Mouse (Mus musculus) liver, embryonic 14.5 days (tissue): ENCODE data around the gene Pdxp. TPM values are rescaled to one million over a fixed set of nuclear protein-coding genes. Genes with fewer than 3 reads are reported as not detected.

Experiments
- ATAC-seq: fragments of 200-750 bp; cut with Nextera tagmentation; 2 replicates; pipeline ENCODE4 v1.8.0; 2017; ENCODE audit warnings: moderate number of reproducible peaks, mild to moderate bottlenecking, moderate library complexity; ENCODE audit not compliant: insufficient read depth
- DNase-seq, 3 experiments: peaks; one replicate each; pipeline ENCODE4 v3.0.0-alpha.2; 2012 to 2013; ENCODE audit warnings: low read depth in 3 of 3, low spot score in 3 of 3
- H3K27ac ChIP-seq: fragments of 300-500 bp; sonication (generic); 2 replicates; pipeline ENCODE4 v1.5.1; 2014; ENCODE audit warnings: moderate library complexity, mild to moderate bottlenecking, control low read depth, inconsistent platforms
- H3K27me3 ChIP-seq: fragments of 300-500 bp; sonication (generic); 2 replicates; pipeline ENCODE4 v1.6.1; 2014; ENCODE audit warnings: mild to moderate bottlenecking, low read length, moderate library complexity; ENCODE audit not compliant: control insufficient read depth, insufficient read depth
- H3K36me3 ChIP-seq: fragments of 300-500 bp; sonication (generic); replicated peaks from 2 replicates; pipeline ENCODE4 v1.6.1; 2014; ENCODE audit warnings: low read depth; ENCODE audit not compliant: control insufficient read depth, insufficient read depth
- H3K4me1 ChIP-seq, 2 experiments: fragments of 200-500 bp in 1 of 2; fragments of 300-500 bp in 1 of 2; sonication (generic) in 1 of 2; replicated peaks; 2 replicates each; pipeline ENCODE4 v1.6.1; 2012 to 2014; ENCODE audit warnings: antibody characterized with exemption in 1 of 2, inconsistent platforms in 1 of 2, low read length in 1 of 2; ENCODE audit not compliant: control insufficient read depth in 2 of 2, insufficient read depth in 2 of 2
- H3K4me2 ChIP-seq: fragments of 300-500 bp; sonication (generic); 2 replicates; pipeline ENCODE4 v1.6.1; 2014; ENCODE audit warnings: low read depth, mild to moderate bottlenecking, control low read depth, moderate library complexity
- H3K4me3 ChIP-seq, 2 experiments: fragments of 200-500 bp in 1 of 2; fragments of 300-500 bp in 1 of 2; sonication (generic) in 1 of 2; 2 replicates each; pipeline ENCODE4 v1.5.1; 2012 to 2014; ENCODE audit warnings: low read depth in 2 of 2, low read length in 2 of 2, mild to moderate bottlenecking in 2 of 2, control low read depth in 1 of 2, inconsistent platforms in 1 of 2, moderate library complexity in 1 of 2; ENCODE audit not compliant: insufficient read depth in 1 of 2
- H3K9ac ChIP-seq: fragments of 300-500 bp; sonication (generic); replicated peaks from 2 replicates; pipeline ENCODE4 v1.6.1; 2014; ENCODE audit warnings: mild to moderate bottlenecking, control low read depth, moderate library complexity
- H3K9me3 ChIP-seq: fragments of 300-500 bp; sonication (generic); 2 replicates; pipeline ENCODE4 v1.6.1; 2016; ENCODE audit warnings: low read length, mixed read lengths; ENCODE audit not compliant: control insufficient read depth
- CTCF ChIP-seq: IDR thresholded peaks from 2 replicates; pipeline ENCODE4 v1.5.1; 2016; ENCODE audit warnings: antibody characterized with exemption, low read depth, control low read depth
- EP300 ChIP-seq: IDR thresholded peaks from 2 replicates; pipeline ENCODE4 v1.6.1; 2016; ENCODE audit warnings: antibody characterized with exemption, low read depth
- WGBS: fragments of 180-500 bp; shearing (Covaris S2); extraction: QIAGEN DNeasy Blood & Tissue Kit; methylation state at CpG from one replicate; pipeline ENCODE4 v1.1.7; 2014; ENCODE audit not compliant: insufficient replicate concordance; 5-methylcytosine and 5-hydroxymethylcytosine counted together
- polyA plus RNA-seq, 2 experiments: library from polyadenylated mRNA; depleted of rRNA in 1 of 2; stranded (reverse) in 1 of 2; unstranded in 1 of 2; fragments of >200 nt; fragmentation: Nextera tagmentation in 1 of 2; extraction: Ambion mirVana in 1 of 2; gene quantifications; 2 replicates each; pipeline versions ENCODE4 v1.2.1 to v1.2.3; 2012 to 2014

Gene Pdxp
- polyA plus RNA-seq, 2 experiments = 6.4 to 9.3 TPM

DNA sequence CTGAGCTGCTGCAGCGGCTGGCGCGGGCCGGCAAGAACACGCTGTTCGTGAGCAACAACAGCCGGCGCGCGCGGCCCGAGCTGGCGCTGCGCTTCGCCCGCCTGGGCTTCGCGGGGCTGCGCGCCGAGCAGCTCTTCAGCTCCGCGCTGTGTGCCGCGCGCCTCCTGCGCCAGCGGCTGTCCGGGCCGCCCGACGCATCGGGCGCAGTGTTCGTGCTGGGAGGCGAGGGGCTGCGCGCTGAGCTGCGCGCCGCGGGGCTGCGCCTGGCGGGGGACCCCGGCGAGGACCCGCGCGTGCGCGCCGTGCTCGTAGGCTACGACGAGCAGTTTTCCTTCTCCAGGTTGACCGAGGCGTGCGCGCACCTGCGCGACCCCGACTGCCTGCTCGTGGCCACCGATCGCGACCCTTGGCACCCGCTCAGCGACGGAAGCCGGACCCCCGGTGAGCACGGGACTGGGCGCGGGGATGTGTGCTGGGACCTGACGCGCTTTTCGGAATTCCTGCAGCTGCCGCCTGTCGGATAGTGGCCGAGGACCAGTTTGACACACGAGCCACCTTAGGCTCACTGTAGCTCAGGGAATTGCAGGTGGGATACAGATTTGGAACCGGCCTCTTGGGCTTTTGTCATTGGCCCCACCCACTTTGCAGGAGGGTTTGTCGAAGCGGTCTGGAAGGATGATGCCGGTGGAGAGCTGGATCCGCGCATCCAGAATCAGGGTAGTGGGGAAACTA is 538 bp downstream of the Pdxp start:
- peak overlapping the region; percentile 56 for H3K9ac ChIP-seq
- under 1% methylated on average over 87 of the region's 87 CpGs for WGBS
- H3K27me3 ChIP-seq = no peaks in the 10 kb centered on the region
- TF ChIP-seq EP300 (no peak), CTCF (0 out of 2 replicates have a peak, but pooled peaks have one; percentile 4)
- H3K4me3 ChIP-seq = peak overlapping the region; percentile 44 to 61
- H3K36me3 ChIP-seq = peaks cover under 1% of the 10 kb centered on the region
- DNase-seq (no peak), ATAC-seq (peak; percentile 63)
- H3K27ac ChIP-seq = no peak overlapping the region; the same call in 1 of the 2 replicates
- no peaks in the 10 kb centered on the region for H3K9me3 ChIP-seq
- H3K4me2 ChIP-seq = peak overlapping the region; percentile 90
- H3K4me1 ChIP-seq = peaks cover 6 to 19% of the 10 kb centered on the region in 2 experiments; a peak in 3 of 4 replicates

GRCm38 (mm10) chr15:78914823-78915659 is 1.3 kb downstream of the Pdxp start:
- Histone ChIP-seq H3K9me3 (no peaks in the 10 kb centered on the region), H3K27me3 (no peaks in the 10 kb centered on the region), H3K4me3 (peak overlapping the region; percentile 44 to 61), H3K4me2 (peak overlapping the region; percentile 90), H3K27ac (no peak overlapping the region), H3K4me1 (peaks cover 6 to 19% of the 10 kb centered on the region in 2 experiments; a peak in 3 of 4 replicates), H3K36me3 (peaks cover 2% of the 10 kb centered on the region; the same call in 1 of the 2 replicates), H3K9ac (peak overlapping the region; percentile 56; the same call in 1 of the 2 replicates)
- ATAC-seq (no peak), DNase-seq (no peak)
- TF ChIP-seq EP300 (no peak), CTCF (no peak)
- WGBS = 42% methylated on average over 8 of the region's 8 CpGs

GRCm38 (mm10) chr15:78915660-78916017 is 1.9 kb downstream of the Pdxp start:
- WGBS = 4% methylated on average over 8 of the region's 8 CpGs
- ATAC-seq = peak; percentile 16; the same call in 1 of the 2 replicates
- Histone ChIP-seq H3K9ac (no peak overlapping the region), H3K4me3 (peak overlapping the region in 1 of 2 experiments; percentile 61; a peak in 2 of 4 replicates), H3K36me3 (peaks cover 2% of the 10 kb centered on the region; the same call in 1 of the 2 replicates), H3K9me3 (no peaks in the 10 kb centered on the region), H3K4me2 (peak overlapping the region; percentile 90), H3K27me3 (no peaks in the 10 kb centered on the region), H3K4me1 (peaks cover 6 to 19% of the 10 kb centered on the region in 2 experiments; a peak in 3 of 4 replicates), H3K27ac (no peak overlapping the region)
- DNase-seq = peak; percentile 68 to 71 (median 68)
- TF ChIP-seq CTCF (peak; percentile 98), EP300 (no peak)

DNA sequence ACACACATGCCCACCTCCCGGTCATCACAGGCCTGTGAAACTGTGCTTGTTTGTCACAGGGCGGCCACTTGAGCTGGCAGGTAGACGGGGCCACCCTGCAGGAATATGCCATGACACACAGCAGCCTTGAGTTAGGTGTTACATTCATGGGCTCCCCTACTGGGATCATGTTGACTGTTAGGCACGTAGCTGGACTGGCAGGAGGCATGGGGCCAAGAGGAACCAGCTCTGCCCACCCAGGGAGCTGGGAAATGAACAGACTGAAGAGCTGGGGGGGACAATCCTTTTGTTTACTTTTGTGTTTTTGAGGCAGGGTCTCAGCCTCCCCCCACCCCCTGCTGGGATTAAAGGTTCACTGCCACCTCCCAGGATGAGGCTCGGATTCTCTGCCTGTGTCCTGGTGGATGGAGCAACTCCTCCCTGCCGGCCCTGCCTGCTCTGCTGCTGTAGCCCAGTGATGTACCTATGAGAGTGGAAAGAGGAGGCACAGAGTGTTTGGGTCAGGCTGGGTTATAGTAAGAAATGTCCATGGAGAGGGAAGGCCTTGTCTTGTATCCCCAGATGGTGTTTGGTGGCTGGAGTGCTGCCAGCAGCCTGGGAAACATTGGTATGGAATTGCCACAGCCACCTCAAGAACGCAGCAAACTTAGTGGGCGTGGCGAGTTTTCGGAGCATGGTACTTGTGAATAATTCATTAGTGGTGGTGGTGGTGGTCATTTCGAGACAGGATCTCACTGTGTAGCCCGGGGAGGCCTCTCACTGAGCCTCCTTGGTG is 2.5 kb downstream of the Pdxp start:
- ATAC-seq (no peak), DNase-seq (no peak)
- TF ChIP-seq EP300 = no peak
- TF ChIP-seq CTCF = no peak
- Histone ChIP-seq H3K27ac (no peak overlapping the region), H3K36me3 (peaks cover 2% of the 10 kb centered on the region; the same call in 1 of the 2 replicates), H3K9ac (no peak overlapping the region), H3K9me3 (no peaks in the 10 kb centered on the region), H3K27me3 (no peaks in the 10 kb centered on the region), H3K4me2 (peak overlapping the region; percentile 90), H3K4me1 (peaks cover 7 to 19% of the 10 kb centered on the region in 2 experiments; a peak in 3 of 4 replicates), H3K4me3 (peak overlapping the region in 1 of 2 experiments; percentile 61; a peak in 1 of 4 replicates)
- 82% methylated on average over 12 of the region's 12 CpGs for WGBS
